Mouse (Mus musculus): ENCODE measurements at regions not wholly inside any gene's neighbourhood (a gene's known extent, or its start where the extent isn't known, plus 50 kb on each side); places are given as distances from the start of the nearest gene placed in this dataset.

- H3K36me3 ChIP-seq (ENCODE audit: insufficient read depth, low read length): no peaks in the 10 kb centered on the region
- H3K4me1 ChIP-seq (replicated peaks; ENCODE audit: low read depth, low read length): no peaks in the 10 kb centered on the region
- no peaks in the 10 kb centered on the region for H3K9me3 ChIP-seq (ENCODE audit: low read length)
- no peak overlapping the region for H3K4me3 ChIP-seq (replicated peaks; ENCODE audit: low read length)
- H3K27me3 ChIP-seq (ENCODE audit: insufficient read depth, low read length): no peaks in the 10 kb centered on the region
- TF ChIP-seq CTCF (conservative IDR thresholded peaks at IDR 0.05; ENCODE audit: low read length): no peak
- no peak for TF ChIP-seq NANOG (IDR thresholded peaks at IDR 0.05; ENCODE audit: borderline replicate concordance, low read length)
- no peak for TF ChIP-seq POU5F1 (IDR thresholded peaks at IDR 0.05; ENCODE audit: borderline replicate concordance, low read length)
These were observed 1523.6 kb upstream of the Gm8797 start for GRCm38 (mm10) chr3:4226986-4227385.

GRCm38 (mm10) chr3:4271361-4271760 lies 1479.2 kb upstream of the Gm8797 start:
- TF ChIP-seq CTCF (conservative IDR thresholded peaks at IDR 0.05; ENCODE audit: low read length): no peak
- no peak for TF ChIP-seq POU5F1 (IDR thresholded peaks at IDR 0.05; ENCODE audit: borderline replicate concordance, low read length)
- no peak for TF ChIP-seq NANOG (IDR thresholded peaks at IDR 0.05; ENCODE audit: borderline replicate concordance, low read length)
- Histone ChIP-seq H3K27me3 (ENCODE audit: insufficient read depth, low read length) (no peaks in the 10 kb centered on the region), H3K9me3 (ENCODE audit: low read length) (no peaks in the 10 kb centered on the region), H3K4me1 (replicated peaks; ENCODE audit: low read depth, low read length) (no peaks in the 10 kb centered on the region), H3K4me3 (replicated peaks; ENCODE audit: low read length) (no peak overlapping the region), H3K36me3 (ENCODE audit: insufficient read depth, low read length) (no peaks in the 10 kb centered on the region)

DNA sequence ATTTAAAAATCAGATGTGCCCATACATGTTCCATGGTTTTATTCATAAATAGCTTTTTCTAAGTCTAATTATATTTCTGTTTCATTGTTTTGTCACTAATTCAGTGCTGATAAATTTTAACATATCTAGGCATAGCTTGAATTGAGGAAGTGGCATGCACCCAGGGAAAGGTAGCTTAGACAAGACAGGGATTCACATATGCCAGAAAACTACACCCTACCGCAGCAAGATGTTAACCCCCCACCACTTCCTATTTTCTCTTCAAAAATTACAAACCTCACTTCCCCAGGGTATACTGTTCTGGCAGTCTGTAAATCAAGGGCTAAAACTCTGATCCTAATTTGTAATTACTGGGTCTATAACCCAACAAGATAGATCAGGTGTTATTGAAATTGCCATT lies 1476.0 kb upstream of the Gm8797 start:
- no peaks in the 10 kb centered on the region for H3K9me3 ChIP-seq (ENCODE audit: low read length)
- H3K36me3 ChIP-seq (ENCODE audit: insufficient read depth, low read length): no peaks in the 10 kb centered on the region
- no peaks in the 10 kb centered on the region for H3K27me3 ChIP-seq (ENCODE audit: insufficient read depth, low read length)
- no peak overlapping the region for H3K4me3 ChIP-seq (replicated peaks; ENCODE audit: low read length)
- H3K4me1 ChIP-seq (replicated peaks; ENCODE audit: low read depth, low read length): no peaks in the 10 kb centered on the region
- TF ChIP-seq POU5F1 (IDR thresholded peaks at IDR 0.05; ENCODE audit: borderline replicate concordance, low read length) (no peak), NANOG (IDR thresholded peaks at IDR 0.05; ENCODE audit: borderline replicate concordance, low read length) (no peak), CTCF (conservative IDR thresholded peaks at IDR 0.05; ENCODE audit: low read length) (no peak)

- H3K4me1 ChIP-seq (replicated peaks; ENCODE audit: low read depth, low read length): no peaks in the 10 kb centered on the region
- H3K27me3 ChIP-seq (ENCODE audit: insufficient read depth, low read length): no peaks in the 10 kb centered on the region
- H3K36me3 ChIP-seq (ENCODE audit: insufficient read depth, low read length): no peaks in the 10 kb centered on the region
- TF ChIP-seq CTCF (conservative IDR thresholded peaks at IDR 0.05; ENCODE audit: low read length): no peak
- TF ChIP-seq POU5F1 (IDR thresholded peaks at IDR 0.05; ENCODE audit: borderline replicate concordance, low read length): no peak
- TF ChIP-seq NANOG (IDR thresholded peaks at IDR 0.05; ENCODE audit: borderline replicate concordance, low read length): no peak
- no peaks in the 10 kb centered on the region for H3K9me3 ChIP-seq (ENCODE audit: low read length)
- H3K4me3 ChIP-seq (replicated peaks; ENCODE audit: low read length): no peak overlapping the region
These were observed 1472.6 kb upstream of the Gm8797 start for GRCm38 (mm10) chr3:4278042-4278441.

- Histone ChIP-seq H3K27me3 (ENCODE audit: insufficient read depth, low read length) (no peaks in the 10 kb centered on the region), H3K36me3 (ENCODE audit: insufficient read depth, low read length) (no peaks in the 10 kb centered on the region), H3K9me3 (ENCODE audit: low read length) (no peaks in the 10 kb centered on the region), H3K4me3 (replicated peaks; ENCODE audit: low read length) (no peak overlapping the region), H3K4me1 (replicated peaks; ENCODE audit: low read depth, low read length) (no peaks in the 10 kb centered on the region)
- TF ChIP-seq NANOG (IDR thresholded peaks at IDR 0.05; ENCODE audit: borderline replicate concordance, low read length) (peak; percentile 66; the same call in 1 of the 2 replicates), CTCF (conservative IDR thresholded peaks at IDR 0.05; ENCODE audit: low read length) (no peak)
These were observed 1470.1 kb upstream of the Gm8797 start for GRCm38 (mm10) chr3:4280366-4281020.

DNA sequence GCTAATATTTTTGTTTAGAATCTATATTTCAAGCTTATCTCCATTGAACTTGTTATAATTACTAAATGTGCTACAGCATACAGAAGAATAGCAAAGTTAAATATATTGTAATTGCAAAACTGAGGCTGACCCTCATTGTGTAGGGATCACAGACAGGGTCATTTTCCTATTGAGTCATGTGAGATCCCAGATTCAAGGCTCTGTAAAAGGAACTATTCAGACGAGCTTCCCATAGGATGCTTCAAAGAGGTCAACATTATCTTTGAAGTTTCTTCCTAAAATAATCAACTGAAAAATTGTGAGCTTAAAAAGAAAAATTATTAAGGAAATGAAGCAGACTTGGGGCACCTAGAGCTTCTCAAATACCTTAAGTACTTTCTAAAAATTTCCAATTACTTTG lies 1469.5 kb upstream of the Gm8797 start:
- no peak overlapping the region for H3K4me3 ChIP-seq (replicated peaks; ENCODE audit: low read length)
- no peaks in the 10 kb centered on the region for H3K4me1 ChIP-seq (replicated peaks; ENCODE audit: low read depth, low read length)
- H3K27me3 ChIP-seq (ENCODE audit: insufficient read depth, low read length): no peaks in the 10 kb centered on the region
- TF ChIP-seq NANOG (IDR thresholded peaks at IDR 0.05; ENCODE audit: borderline replicate concordance, low read length): no peak
- no peak for TF ChIP-seq CTCF (conservative IDR thresholded peaks at IDR 0.05; ENCODE audit: low read length)
- TF ChIP-seq POU5F1 (IDR thresholded peaks at IDR 0.05; ENCODE audit: borderline replicate concordance, low read length): no peak
- no peaks in the 10 kb centered on the region for H3K9me3 ChIP-seq (ENCODE audit: low read length)
- no peaks in the 10 kb centered on the region for H3K36me3 ChIP-seq (ENCODE audit: insufficient read depth, low read length)

DNA sequence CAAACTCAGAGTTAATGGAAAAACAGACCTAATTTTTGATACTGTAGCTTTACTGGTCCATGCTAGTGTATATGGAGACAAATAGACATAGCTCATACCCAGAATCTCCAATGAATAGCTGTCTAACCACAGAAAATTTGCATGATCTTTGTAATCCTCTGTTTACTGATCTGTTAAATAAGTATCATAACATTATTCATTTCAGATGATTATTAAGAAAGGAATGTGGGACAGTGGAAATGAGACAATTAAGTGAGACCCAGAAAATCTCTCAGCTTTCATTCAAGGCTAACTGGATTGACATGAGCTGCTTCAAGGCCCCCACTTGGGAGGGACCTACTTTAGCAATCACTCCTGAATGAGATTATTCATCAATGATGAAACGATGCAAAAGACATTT lies 1463.5 kb upstream of the Gm8797 start:
- no peak for TF ChIP-seq NANOG (IDR thresholded peaks at IDR 0.05; ENCODE audit: borderline replicate concordance, low read length)
- TF ChIP-seq CTCF (conservative IDR thresholded peaks at IDR 0.05; ENCODE audit: low read length): no peak
- no peak for TF ChIP-seq POU5F1 (IDR thresholded peaks at IDR 0.05; ENCODE audit: borderline replicate concordance, low read length)
- no peaks in the 10 kb centered on the region for H3K36me3 ChIP-seq (ENCODE audit: insufficient read depth, low read length)
- H3K4me1 ChIP-seq (replicated peaks; ENCODE audit: low read depth, low read length): no peaks in the 10 kb centered on the region
- H3K4me3 ChIP-seq (replicated peaks; ENCODE audit: low read length): no peak overlapping the region
- H3K9me3 ChIP-seq (ENCODE audit: low read length): no peaks in the 10 kb centered on the region
- no peaks in the 10 kb centered on the region for H3K27me3 ChIP-seq (ENCODE audit: insufficient read depth, low read length)

DNA sequence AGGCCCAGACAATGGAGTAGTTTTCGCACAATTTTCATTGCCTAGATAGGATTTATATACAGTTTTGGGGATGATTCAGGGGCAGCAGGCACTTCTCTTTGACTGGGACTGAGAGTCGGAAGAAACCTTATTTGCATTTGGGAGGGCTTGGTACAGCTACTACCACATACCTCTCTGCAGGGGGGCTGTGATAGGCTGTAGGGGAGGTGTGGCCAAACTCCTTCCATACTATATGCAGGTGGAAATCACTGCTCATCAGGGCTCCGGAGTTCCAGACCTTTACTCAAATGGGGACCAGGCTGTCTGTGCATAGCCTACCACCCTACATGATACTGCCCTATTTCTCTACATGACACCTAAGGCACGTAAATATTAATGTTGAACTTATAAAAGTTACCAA lies 1414.2 kb upstream of the Gm8797 start:
- Histone ChIP-seq H3K27me3 (ENCODE audit: insufficient read depth, low read length) (no peaks in the 10 kb centered on the region), H3K36me3 (ENCODE audit: insufficient read depth, low read length) (no peaks in the 10 kb centered on the region), H3K4me1 (replicated peaks; ENCODE audit: low read depth, low read length) (0 out of 2 replicates have a peak, but pooled peaks cover 2% of the 10 kb centered on the region), H3K4me3 (replicated peaks; ENCODE audit: low read length) (no peak overlapping the region), H3K9me3 (ENCODE audit: low read length) (peaks cover 5% of the 10 kb centered on the region; the same call in 1 of the 2 replicates)
- TF ChIP-seq POU5F1 (IDR thresholded peaks at IDR 0.05; ENCODE audit: borderline replicate concordance, low read length) (no peak), CTCF (conservative IDR thresholded peaks at IDR 0.05; ENCODE audit: low read length) (no peak), NANOG (IDR thresholded peaks at IDR 0.05; ENCODE audit: borderline replicate concordance, low read length) (no peak)

GRCm38 (mm10) chr3:4339153-4339552 lies 1411.5 kb upstream of the Gm8797 start:
- peaks cover 22% of the 10 kb centered on the region for H3K9me3 ChIP-seq (ENCODE audit: low read length)
- H3K4me1 ChIP-seq (replicated peaks; ENCODE audit: low read depth, low read length): 0 out of 2 replicates have a peak, but pooled peaks cover 2% of the 10 kb centered on the region
- no peak overlapping the region for H3K4me3 ChIP-seq (replicated peaks; ENCODE audit: low read length)
- no peak for TF ChIP-seq POU5F1 (IDR thresholded peaks at IDR 0.05; ENCODE audit: borderline replicate concordance, low read length)
- no peak for TF ChIP-seq CTCF (conservative IDR thresholded peaks at IDR 0.05; ENCODE audit: low read length)
- no peak for TF ChIP-seq NANOG (IDR thresholded peaks at IDR 0.05; ENCODE audit: borderline replicate concordance, low read length)
- no peaks in the 10 kb centered on the region for H3K36me3 ChIP-seq (ENCODE audit: insufficient read depth, low read length)
- no peaks in the 10 kb centered on the region for H3K27me3 ChIP-seq (ENCODE audit: insufficient read depth, low read length)

All from E14TG2a.4 (cell line).